Mouse (Mus musculus) embryonic facial prominence, embryonic 10.5 days (tissue): ENCODE data around the gene Tnk2. TPM values are rescaled to one million over a fixed set of nuclear protein-coding genes. Genes with fewer than 3 reads are reported as not detected.
A peak's percentile ranks its signal among the peaks of the same experiment; 100 is the strongest.

Source experiments
- DNase-seq: peaks from one replicate; pipeline ENCODE4 v3.0.0-alpha.2; 2017; ENCODE audit warnings: low spot score
- H3K27ac ChIP-seq: fragments of 300-500 bp; sonication (generic); replicated peaks from 2 replicates; pipeline ENCODE4 v1.5.1; 2016; ENCODE audit warnings: mild to moderate bottlenecking
- H3K27me3 ChIP-seq: fragments of 300-500 bp; sonication (generic); replicated peaks from 2 replicates; pipeline ENCODE4 v1.6.1; 2016; ENCODE audit warnings: low read depth, mild to moderate bottlenecking; ENCODE audit not compliant: poor library complexity, severe bottlenecking
- H3K36me3 ChIP-seq: fragments of 300-500 bp; sonication (generic); replicated peaks from 2 replicates; pipeline ENCODE4 v1.6.1; 2016; ENCODE audit warnings: mild to moderate bottlenecking, moderate library complexity
- H3K4me1 ChIP-seq: fragments of 300-500 bp; sonication (generic); 2 replicates; pipeline ENCODE4 v1.6.1; 2016
- H3K4me3 ChIP-seq: fragments of 300-500 bp; sonication (generic); 2 replicates; pipeline ENCODE4 v1.5.1; 2016; ENCODE audit warnings: mild to moderate bottlenecking, moderate library complexity
- H3K9me3 ChIP-seq: fragments of 300-500 bp; sonication (generic); 2 replicates; pipeline ENCODE4 v1.6.1; 2016; ENCODE audit warnings: mild to moderate bottlenecking
- WGBS: fragments of 180-500 bp; shearing (Covaris S2); methylation state at CpG from one replicate; pipeline ENCODE4 v1.1.7; 2016; 5-methylcytosine and 5-hydroxymethylcytosine counted together
- polyA plus RNA-seq: library from polyadenylated mRNA; unstranded; fragments of >200 nt; fragmentation: Nextera tagmentation; extraction: Ambion mirVana; gene quantifications from 2 replicates; pipeline ENCODE4 v1.2.1, GENCODE M21; 2016

Tnk2 gene
- polyA plus RNA-seq, result 8.6 and 8.7 TPM in 2 replicates

DNA sequence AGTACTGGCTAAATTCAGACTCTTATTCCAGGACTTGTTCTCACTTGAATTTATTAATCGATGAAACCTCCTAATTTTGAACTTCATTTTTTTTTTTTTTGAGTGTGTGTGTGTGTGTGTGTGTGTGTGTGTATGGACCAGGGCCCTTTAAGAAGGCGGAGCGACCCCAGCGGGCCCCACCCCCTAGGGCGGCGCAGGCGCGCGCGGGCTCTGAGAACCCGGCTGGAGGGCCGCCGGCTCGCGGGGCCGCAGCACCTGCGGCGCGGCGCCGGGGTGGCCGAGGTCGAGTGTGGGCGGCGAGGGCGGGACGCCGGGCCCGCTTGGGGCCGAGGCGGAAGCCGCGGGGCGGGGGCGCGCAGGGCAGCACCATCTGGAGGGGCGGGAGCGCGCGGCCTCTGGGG is at the start of gene Tnk2:
Tnk2 (plus strand) TSS at position 214 of the 401 bp plus-strand sequence.
- H3K4me3 ChIP-seq, result peak within 1 kb of the TSS; percentile 96
- H3K27ac ChIP-seq, result peak within 1 kb of the TSS; percentile 95
- 0 out of 2 replicates have a peak, but pooled peaks cover 3% of the 10 kb centered on the region for H3K27me3 ChIP-seq
- H3K4me1 ChIP-seq, result peaks cover 26% of the 10 kb centered on the region
- peak; percentile 93 for DNase-seq
- H3K36me3 ChIP-seq, result no peaks in the 10 kb centered on the region; the same call in 1 of the 2 replicates
- H3K9me3 ChIP-seq, result no peaks in the 10 kb centered on the region
- under 1% methylated on average over 40 of the region's 40 CpGs for WGBS

DNA sequence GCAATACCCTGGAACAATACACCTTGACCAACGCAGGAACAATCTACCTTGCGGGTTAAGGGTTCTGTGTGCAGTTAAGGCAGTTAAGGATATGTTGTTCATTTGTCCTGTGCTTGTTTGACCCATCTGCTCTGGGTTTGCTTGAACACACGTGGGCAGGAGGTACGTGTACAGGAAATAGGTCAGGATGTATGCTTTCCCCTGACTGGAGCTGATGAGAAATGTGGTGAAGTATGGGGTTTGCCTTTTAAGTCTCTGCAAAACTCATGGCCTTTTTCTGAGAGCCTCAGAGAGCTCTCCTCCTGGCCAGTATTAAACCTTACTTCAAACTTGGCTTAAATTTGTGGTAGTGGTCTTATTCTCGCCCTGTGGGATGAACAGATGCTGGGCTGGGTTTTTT is 49.8 kb upstream of the Tnk2 start:
- H3K4me3 ChIP-seq, result no peak overlapping the region
- H3K27ac ChIP-seq, result no peak overlapping the region
- peaks cover 5% of the 10 kb centered on the region for H3K4me1 ChIP-seq
- no peaks in the 10 kb centered on the region for H3K9me3 ChIP-seq
- DNase-seq, result no peak
- no peaks in the 10 kb centered on the region for H3K36me3 ChIP-seq
- H3K27me3 ChIP-seq, result no peaks in the 10 kb centered on the region
- 81% methylated on average over 5 of the region's 5 CpGs for WGBS

DNA sequence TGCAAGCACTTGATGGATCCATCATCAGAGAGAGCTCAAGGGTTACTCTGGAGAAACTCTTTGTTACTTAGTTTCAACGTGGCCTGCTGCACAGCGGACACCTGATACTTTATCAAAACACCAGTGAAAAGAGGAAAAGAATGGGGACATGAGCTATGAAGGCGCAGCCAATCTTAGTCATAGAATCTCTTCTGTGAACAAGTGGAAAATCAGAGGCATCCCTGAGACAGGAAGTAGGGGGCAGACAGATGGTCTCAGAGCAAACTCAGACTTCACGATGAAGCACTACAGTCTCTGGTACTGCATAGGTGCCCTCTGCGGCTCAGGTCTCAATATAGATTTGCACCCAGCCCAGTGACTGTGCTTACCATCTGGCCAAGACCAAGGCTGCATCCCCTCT is 49.0 kb upstream of the Tnk2 start:
- H3K27me3 ChIP-seq, result no peaks in the 10 kb centered on the region
- peaks cover 5% of the 10 kb centered on the region for H3K4me1 ChIP-seq
- no peak for DNase-seq
- H3K36me3 ChIP-seq, result no peaks in the 10 kb centered on the region
- 55% methylated on average over 5 of the region's 5 CpGs for WGBS
- no peaks in the 10 kb centered on the region for H3K9me3 ChIP-seq
- H3K27ac ChIP-seq, result no peak overlapping the region
- no peak overlapping the region for H3K4me3 ChIP-seq

DNA sequence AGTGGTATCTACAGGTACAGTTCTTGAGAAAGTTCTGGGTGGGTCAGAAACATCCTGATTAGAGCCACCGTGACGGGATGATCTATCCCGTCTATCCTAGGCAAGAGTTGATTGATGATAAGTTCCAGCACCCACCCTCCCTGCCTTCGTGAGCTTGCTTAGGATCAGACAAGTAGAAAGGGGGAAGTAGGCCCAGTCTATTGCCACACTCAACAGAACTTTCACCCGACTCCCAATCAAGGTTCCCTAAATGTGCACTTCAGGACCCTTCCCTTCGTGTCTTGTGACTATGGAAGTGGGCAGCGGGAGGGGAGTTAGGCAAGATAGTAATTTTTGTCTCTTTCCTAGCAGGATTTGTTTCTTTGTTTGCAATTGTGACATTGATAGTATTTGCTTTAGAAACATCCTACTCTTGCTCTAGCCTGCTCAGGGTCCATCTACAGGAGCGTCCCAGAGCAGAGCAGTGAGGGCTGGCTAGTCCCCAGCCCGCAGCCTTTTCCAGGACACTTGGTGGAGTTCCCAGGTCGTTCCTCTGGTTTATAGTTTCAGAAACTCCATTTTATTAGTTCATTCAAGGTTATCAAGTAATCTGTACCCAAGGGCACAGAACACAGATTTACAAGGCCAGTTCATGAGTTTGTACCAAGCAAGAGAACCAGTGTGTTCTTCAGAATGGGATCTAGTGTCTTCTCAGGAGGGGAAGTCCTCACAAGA is 48.4 kb upstream of the Tnk2 start:
- Histone ChIP-seq H3K4me1 (peaks cover 5% of the 10 kb centered on the region), H3K27ac (no peak overlapping the region), H3K36me3 (no peaks in the 10 kb centered on the region), H3K4me3 (no peak overlapping the region), H3K27me3 (no peaks in the 10 kb centered on the region), H3K9me3 (no peaks in the 10 kb centered on the region)
- DNase-seq, result no peak
- 89% methylated on average over 10 of the region's 10 CpGs for WGBS

DNA sequence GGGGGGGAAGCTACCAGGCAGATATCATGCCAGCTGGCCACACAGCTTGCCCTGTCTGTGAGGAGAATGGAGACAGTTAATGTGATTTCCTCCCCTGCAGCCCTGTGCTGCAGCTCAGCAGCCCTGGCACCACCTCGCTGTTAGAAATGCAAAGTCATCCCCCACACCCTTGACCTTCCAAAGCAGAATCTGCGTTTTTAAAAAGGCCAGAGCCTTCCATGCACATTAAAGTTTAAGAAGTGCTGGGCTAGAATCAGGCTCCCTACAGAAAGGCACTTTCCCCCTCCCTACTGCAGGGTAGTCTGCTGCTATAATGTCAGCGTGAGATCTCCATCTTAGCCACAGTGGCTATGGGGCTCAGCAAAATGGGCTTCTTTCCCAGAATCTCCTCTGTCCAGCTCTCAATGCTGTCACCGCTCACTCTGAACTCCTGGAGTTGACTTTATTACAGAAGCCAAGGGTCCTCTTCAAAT is 45.7 kb upstream of the Tnk2 start:
- Histone ChIP-seq H3K4me1 (peaks cover 5% of the 10 kb centered on the region), H3K4me3 (no peak overlapping the region), H3K9me3 (no peaks in the 10 kb centered on the region), H3K36me3 (no peaks in the 10 kb centered on the region), H3K27me3 (no peaks in the 10 kb centered on the region), H3K27ac (no peak overlapping the region)
- no peak for DNase-seq
- 49% methylated on average over 4 of the region's 4 CpGs for WGBS

GRCm38 (mm10) chr16:32599151-32599550 is 44.5 kb upstream of the Tnk2 start:
- Histone ChIP-seq H3K9me3 (no peaks in the 10 kb centered on the region), H3K36me3 (no peaks in the 10 kb centered on the region), H3K27me3 (no peaks in the 10 kb centered on the region), H3K27ac (no peak overlapping the region), H3K4me1 (peaks cover 5% of the 10 kb centered on the region), H3K4me3 (no peak overlapping the region)
- DNase-seq, result no peak
- 93% methylated on average over 1 of the region's 1 CpGs for WGBS

DNA sequence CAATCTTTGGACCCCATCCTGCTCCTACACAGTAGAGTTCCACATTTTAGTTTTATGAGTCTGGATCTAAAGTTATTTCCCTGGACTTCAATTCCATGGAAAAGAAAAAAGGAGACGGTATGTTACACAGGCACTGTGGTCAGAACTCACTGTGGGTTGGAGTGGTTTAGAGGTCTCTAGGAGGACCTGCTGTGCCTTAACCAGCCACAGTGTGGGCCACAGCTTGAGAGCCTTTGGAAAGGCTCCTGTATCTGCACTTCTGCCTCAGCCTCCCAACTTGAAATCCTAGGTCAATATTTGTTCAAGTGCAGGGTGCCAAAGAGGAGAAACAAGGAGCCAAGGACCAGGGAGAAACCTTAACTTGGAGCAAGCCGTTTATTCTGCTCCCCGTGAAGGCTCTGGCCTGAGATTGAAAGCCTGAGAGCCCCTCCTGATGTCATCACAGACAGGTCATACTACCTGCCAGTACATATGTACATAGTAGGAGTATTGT is 41.4 kb upstream of the Tnk2 start:
- H3K27me3 ChIP-seq, result 0 out of 2 replicates have a peak, but pooled peaks cover 6% of the 10 kb centered on the region
- no peaks in the 10 kb centered on the region for H3K36me3 ChIP-seq
- H3K27ac ChIP-seq, result no peak overlapping the region
- no peak for DNase-seq
- peaks cover 5% of the 10 kb centered on the region for H3K4me1 ChIP-seq
- H3K4me3 ChIP-seq, result no peak overlapping the region
- 72% methylated on average over 3 of the region's 3 CpGs for WGBS
- no peaks in the 10 kb centered on the region for H3K9me3 ChIP-seq

DNA sequence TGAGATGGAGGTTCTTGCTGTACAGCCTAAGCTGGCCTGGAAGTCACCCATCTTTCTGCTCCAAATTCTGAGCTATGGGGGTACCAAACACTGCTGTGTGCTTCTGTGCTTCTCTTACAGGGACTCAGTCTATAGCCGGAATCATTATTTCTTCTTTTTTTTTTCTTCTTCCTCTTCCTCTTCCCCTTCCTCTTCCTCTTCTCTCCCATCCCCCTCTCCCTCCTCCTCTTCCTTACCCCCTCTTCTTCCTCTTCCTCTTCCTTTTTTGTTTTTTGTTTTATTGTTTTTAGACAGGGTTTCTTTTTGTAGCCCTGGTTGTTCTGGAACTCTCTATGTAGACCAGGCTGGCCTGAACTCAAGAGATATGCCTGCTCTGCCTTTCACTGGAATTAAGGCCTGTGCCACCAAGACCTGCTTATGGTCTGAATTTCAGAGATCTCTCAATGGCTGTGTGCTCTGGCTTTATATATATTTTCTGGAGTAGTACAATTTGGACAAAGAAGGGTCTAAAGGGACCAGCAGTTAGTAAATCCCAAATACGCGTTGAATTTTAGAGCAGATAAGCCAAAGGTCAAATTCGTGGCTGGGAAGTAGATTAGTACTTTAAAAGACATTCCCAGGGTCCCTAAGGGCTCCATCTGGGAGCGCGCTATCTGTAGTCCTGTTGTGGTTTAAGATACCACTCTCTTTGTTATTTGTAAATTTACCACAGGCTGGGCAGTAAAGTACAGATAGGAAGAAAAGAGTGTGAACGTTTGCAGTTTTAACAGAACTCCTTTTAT is 35.9 kb upstream of the Tnk2 start:
- Histone ChIP-seq H3K4me3 (no peak overlapping the region), H3K4me1 (peaks cover 22% of the 10 kb centered on the region), H3K27ac (peak overlapping the region; percentile 95; the same call in 1 of the 2 replicates), H3K9me3 (no peaks in the 10 kb centered on the region), H3K36me3 (no peaks in the 10 kb centered on the region), H3K27me3 (0 out of 2 replicates have a peak, but pooled peaks cover 13% of the 10 kb centered on the region)
- no peak for DNase-seq
- WGBS, result 62% methylated on average over 7 of the region's 7 CpGs

DNA sequence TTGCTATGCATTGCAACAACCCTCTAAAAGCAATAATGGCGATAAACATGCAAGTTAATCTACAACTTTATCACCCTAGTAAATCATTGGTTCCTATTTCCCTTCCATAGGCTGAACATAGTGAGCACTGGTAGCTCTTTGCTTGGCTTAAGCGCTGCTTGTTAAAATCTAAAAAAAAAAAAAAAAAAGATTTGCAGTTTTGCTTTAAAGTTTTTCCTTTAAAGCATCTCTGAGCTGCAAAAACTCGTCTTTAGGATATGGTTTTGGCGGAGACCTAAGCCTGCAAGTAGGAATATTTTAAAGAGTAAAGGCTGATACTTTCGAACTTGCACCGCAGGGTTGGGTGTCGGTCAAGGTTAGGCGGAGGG is 35.3 kb upstream of the Tnk2 start:
- H3K9me3 ChIP-seq, result no peaks in the 10 kb centered on the region
- H3K36me3 ChIP-seq, result no peaks in the 10 kb centered on the region
- 0 out of 2 replicates have a peak, but pooled peaks cover 13% of the 10 kb centered on the region for H3K27me3 ChIP-seq
- peak overlapping the region; percentile 95 for H3K27ac ChIP-seq
- DNase-seq, result no peak
- peak overlapping the region; percentile 91 for H3K4me3 ChIP-seq
- peaks cover 22% of the 10 kb centered on the region for H3K4me1 ChIP-seq
- 11% methylated on average over 8 of the region's 8 CpGs for WGBS

DNA sequence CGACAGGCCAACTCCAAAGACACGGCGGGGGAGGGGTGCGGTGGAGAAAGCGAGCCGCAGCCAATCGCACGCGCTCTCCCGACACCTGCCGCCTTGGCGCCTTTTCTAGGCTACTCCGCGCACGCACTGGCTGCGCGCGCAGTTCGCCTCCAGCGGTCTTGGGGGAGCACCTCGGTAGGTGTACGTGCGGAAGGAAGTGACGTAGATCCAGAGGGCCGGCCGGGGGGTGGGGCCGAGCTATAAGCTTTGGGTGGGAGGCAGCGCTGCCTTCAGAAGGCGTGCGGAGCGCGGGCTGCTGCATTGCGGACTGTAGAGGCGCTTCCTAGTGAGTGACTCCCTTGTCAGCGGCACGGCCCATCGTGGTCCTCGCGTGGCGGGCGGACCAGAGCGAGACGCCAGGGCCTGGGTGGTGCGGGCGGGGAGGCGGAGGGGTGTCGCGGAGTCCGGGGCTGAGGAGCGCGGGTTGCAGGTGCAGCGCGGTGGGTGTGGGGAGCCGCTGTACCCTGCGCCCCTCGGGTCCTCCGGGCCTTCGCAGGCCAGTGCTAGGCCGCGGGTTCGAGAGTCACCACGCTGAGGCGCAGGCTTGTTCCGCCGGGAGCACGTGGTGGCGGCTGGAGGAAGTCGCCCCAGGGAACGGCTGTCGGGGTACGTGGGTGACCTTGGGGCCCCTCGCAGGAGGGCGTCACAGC is 34.8 kb upstream of the Tnk2 start, which contains the start of gene Tfrc:
Tfrc (plus strand) TSS at position 209 of the 689 bp plus-strand sequence.
- Histone ChIP-seq H3K36me3 (peaks cover 4% of the 10 kb centered on the region), H3K27ac (peak within 1 kb of the TSS; percentile 95), H3K4me3 (peak within 1 kb of the TSS; percentile 91), H3K27me3 (0 out of 2 replicates have a peak, but pooled peaks cover 13% of the 10 kb centered on the region), H3K9me3 (no peaks in the 10 kb centered on the region), H3K4me1 (peaks cover 22% of the 10 kb centered on the region)
- peak; percentile 100 for DNase-seq
- WGBS, result under 1% methylated on average over 73 of the region's 73 CpGs

DNA sequence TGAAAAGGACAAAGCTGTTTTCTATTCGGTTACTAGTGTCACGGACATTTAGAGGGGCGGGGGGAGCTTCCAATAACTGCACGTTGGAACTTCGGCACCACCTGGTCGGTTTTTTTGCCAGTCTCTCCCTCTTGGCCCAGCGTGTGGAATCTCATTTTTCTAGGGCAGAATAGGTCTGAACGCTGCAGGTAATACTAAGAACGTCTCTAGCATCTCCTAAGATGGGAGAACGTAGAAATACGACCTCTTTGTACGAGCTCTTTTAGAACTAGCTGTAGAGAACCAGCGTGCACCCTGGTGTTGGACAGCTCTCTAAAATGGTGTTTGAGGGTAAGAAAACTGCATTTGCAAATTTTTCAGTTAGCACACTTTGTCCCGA is 34.3 kb upstream of the Tnk2 start:
- peaks cover 9% of the 10 kb centered on the region for H3K36me3 ChIP-seq
- DNase-seq, result no peak
- 0 out of 2 replicates have a peak, but pooled peaks cover 13% of the 10 kb centered on the region for H3K27me3 ChIP-seq
- H3K4me3 ChIP-seq, result peak overlapping the region; percentile 91
- H3K4me1 ChIP-seq, result peaks cover 22% of the 10 kb centered on the region
- H3K27ac ChIP-seq, result peak overlapping the region; percentile 95
- under 1% methylated on average over 14 of the region's 14 CpGs for WGBS
- no peaks in the 10 kb centered on the region for H3K9me3 ChIP-seq
